Mouse (Mus musculus): Measurements from ENCODE around the gene Pten. TPM values are rescaled to one million over a fixed set of nuclear protein-coding genes. Genes with fewer than 3 reads are reported as not detected.
A peak's percentile ranks its signal among the peaks of the same experiment; 100 is the strongest.
"Not testable (repeated sequence)": the region's sequence is repeated elsewhere in the genome, so short reads cannot be mapped to it uniquely, and the experiment has no call there.

Gene Pten
- total RNA-seq, 2 experiments from 2014 or later = 144 to 149 TPM

DNA sequence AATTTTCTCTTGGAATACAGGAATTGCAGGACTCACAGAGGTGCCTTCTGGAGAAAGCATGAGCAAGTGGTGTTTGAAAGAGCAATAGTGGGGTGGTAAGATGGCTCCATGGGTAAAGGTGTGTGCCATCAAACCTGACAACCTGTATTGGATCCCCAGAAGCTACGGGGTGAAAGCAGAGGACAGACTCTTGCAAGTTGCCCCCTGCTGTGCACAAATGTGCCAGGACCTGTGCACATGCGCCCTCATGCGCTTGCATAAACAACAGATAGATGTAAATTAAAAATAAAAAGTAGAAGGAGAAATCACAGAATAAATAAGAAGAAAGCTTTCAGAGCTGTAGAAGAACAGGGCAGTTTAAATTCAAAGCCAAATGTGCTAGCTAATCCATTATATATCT is 3.9 kb upstream of the Pten start:
- intact Hi-C loops (cut with DNase I) = no loop called here
- DNase-seq = no peak

DNA sequence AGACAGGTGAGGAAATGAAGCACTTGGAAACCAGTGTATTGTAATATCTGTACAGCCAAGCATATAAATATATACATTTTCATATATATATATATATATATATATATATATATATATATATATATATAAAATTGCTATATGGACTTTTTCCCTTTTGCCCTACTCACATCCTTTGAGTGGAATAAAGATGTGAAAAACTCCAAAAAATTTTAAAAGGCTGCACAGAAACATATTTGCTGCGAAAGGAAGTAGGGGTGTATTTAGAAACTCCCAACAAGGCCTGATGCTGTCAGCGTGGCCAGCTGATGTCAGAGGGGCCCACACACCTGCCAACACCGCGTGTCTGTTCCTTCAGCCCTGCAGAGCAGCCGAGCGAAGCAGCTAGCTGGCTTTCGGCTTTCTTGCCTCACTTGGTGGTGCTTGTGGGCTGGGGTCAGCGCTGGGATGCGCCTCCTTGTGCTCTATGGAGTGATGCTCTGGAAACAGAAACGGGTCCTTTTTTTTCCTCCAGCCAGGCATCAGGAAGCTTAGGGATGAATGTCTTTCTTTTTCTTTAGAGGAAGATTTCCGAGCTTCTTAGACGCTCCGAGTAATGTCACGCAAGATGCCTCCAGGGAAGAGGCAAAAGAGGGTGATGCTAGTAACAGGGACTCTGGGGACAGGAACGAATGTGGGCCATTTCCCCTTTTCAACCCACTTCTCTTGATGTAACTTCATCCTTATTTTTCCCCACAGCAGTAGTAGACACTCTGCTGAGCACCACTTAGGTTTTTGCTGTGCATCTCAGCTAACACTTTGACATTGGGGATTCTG is 2.9 kb upstream of the Pten start:
- intact Hi-C loops (cut with DNase I) = no loop called here

DNA sequence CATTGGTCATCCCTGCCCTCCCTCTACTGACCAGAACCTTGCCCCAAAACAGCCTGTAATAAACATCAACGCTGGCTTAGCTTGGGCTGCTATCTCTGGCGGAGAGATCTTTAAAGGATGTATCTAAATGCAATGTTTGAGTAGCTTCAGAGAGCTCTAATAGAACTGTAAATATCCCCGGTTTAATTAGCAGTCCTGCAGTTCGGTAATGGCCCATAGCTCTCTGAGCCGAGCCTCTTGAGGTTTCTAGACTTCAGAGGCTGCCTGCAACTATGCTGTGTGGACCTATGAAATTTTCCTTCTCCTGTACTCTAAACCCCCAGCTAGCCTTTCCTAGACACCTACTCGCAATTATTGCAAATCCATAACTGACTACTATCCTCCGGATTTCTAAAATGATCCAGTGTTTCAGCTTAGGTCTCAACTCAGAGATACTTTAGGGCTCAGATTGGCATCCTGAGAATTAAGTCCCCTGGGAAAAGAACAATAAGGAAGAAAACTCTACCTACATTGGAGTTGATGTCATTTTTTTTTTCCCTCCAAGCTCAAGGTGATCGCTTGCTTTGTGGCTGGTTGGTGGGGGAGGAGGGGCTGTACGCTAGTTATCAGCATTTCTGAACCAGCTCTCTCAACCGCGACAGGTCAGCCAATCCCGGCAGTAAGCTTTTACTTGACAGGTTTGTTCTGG is 2.0 kb upstream of the Pten start:
- DNase-seq = no peak
- intact Hi-C loops (cut with DNase I) = loop anchor here (5.0 kb wide), 1 partner anchor 38 kb away; no protein-coding TSS in a partner anchor

More for the DNA sequence above, 2.9 kb upstream of the Pten start:
- peak; percentile 20 for DNase-seq

DNA sequence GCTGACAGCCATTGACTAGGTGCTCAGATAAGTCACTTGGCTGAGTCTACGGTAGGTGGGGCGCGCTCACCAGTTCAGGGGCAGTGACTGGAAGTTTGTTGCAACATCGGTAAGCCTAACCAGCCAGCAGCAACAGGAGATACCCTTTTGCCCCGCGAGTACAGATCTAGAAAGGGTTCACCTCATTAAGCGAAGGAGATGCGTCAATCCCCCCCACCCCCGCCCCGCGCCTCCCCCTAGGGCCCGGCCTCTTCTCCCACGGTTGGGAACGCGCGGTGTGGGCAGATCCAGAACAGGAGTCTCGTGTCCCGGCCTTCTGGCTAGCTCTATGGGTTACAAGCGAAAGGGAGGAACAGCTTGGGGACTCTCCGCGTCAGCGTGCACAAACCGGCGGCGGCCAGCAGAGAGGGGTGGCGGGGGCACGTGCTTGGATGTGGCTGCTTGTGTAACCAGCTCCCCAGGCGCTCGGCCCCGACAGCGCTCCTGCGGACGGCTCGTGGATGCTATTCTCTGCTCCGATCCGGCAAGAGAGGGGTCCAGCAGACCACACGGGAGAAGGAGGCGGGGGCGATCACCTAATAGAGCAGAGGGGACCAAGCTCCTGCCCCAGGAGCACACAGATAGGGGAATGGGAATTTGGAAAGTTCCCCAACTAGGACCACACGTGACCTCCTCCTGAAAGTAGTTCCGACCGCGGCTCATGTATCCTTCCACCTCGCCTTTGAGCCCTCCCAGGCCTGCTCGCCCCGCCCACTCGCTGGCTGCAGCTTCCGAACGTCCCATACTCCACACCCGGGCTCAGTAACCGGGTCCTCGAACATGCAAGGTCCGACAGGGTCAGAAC is 1.3 kb upstream of the Pten start:
- peak; percentile 98 for DNase-seq
- intact Hi-C loops (cut with DNase I) = loop anchor here (2.0 to 5.0 kb wide), 2 partner anchors 39 to 609 kb away; no protein-coding TSS in a partner anchor

DNA sequence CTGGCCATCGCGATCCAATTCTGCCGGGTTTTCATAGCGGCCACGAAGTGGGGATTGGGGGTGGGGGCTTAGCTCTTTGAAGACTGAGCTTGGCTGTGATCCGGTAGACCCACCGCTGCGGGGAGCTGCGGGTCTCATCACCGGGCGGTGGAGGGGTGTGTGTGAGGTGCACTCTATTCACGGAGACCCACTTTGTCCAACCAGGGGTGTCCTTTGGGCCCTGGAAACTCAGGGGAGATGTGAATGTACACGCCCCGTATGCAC is 729 bp upstream of the Pten start:
- intact Hi-C loops (cut with DNase I) = loop anchor here (2.0 to 5.0 kb wide), 2 partner anchors 39 to 608 kb away; no protein-coding TSS in a partner anchor
- DNase-seq = peak; percentile 67

DNA sequence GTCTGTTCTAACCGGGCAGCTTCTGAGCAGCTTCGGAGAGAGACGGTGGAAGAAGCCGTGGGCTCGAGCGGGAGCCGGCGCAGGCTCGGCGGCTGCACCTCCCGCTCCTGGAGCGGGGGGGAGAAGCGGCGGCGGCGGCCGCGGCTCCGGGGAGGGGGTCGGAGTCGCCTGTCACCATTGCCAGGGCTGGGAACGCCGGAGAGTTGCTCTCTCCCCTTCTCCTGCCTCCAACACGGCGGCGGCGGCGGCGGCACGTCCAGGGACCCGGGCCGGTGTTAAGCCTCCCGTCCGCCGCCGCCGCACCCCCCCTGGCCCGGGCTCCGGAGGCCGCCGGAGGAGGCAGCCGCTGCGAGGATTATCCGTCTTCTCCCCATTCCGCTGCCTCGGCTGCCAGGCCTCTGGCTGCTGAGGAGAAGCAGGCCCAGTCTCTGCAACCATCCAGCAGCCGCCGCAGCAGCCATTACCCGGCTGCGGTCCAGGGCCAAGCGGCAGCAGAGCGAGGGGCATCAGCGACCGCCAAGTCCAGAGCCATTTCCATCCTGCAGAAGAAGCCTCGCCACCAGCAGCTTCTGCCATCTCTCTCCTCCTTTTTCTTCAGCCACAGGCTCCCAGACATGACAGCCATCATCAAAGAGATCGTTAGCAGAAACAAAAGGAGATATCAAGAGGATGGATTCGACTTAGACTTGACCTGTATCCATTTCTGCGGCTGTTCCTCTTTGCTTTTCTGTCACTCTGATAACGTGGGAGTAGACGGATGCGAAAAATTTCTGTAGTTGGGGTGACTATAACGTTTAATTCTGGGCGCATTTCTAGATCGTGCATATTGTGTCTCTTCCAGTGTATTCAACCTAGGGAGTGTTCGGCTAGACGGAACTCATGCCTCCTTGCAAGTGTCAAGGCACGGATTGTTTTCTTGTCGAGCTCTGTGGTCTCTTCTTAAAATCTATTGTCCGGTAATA is 815 bp downstream of the Pten start:
- intact Hi-C loops (cut with DNase I) = loop anchor here (2.0 to 5.0 kb wide), 3 partner anchors 41 to 607 kb away; no protein-coding TSS in a partner anchor
- peak; percentile 61 for DNase-seq

DNA sequence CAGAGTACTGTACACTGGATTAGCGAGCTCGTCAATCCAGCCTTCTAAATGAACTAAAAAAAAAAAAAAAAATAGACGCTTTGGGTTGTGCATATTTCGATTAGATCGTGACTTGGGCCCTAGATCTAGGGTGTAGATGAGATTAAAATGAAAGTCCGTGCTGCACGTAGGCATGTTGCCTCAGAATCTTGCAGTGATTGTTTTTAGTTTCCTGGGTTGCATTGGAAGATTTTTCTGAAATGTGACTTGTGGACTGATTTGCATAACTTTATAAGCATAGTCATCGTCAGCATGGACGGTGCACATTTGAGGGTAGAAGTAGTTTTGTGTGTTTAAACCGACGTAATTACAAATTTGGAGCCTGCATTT is 1.5 kb downstream of the Pten start:
- DNase-seq = no peak
- intact Hi-C loops (cut with DNase I) = loop anchor here (2.0 to 5.0 kb wide), 2 partner anchors 41 to 466 kb away; no protein-coding TSS in a partner anchor

DNA sequence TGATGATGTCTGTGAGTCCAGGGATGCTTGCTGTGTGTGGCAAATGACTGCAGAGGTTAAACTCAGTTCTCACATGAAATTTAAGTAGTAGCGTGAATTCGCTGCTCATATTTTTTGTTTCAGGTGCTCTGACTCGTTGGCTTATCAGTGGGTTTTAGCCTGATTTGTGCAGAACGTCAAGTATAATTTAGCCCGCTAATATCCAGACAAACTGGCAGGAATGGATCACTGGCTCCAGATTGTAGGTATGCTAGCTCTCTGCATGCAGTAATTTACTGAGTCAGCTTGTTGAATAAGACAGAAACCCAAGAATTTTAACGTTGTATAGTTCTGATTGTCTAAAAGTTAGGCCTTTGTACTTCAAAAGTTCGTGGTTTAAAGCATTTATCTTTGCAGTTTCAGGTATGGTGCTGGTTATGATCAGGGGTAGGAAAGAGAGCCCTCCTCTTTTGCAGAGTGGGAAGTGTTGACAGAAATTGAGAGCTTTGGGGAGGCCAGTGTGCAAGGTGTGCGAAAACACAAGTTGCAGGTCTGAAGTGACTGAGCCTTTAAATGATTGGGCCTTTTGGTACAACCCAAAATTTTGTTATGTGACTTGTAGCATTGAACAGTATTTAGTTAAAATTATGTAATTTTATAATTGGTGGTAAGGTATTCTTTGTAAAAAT is 2.2 kb downstream of the Pten start:
- DNase-seq = no peak
- intact Hi-C loops (cut with DNase I) = loop anchor here (2.0 to 5.0 kb wide), 2 partner anchors 42 to 465 kb away; no protein-coding TSS in a partner anchor

DNA sequence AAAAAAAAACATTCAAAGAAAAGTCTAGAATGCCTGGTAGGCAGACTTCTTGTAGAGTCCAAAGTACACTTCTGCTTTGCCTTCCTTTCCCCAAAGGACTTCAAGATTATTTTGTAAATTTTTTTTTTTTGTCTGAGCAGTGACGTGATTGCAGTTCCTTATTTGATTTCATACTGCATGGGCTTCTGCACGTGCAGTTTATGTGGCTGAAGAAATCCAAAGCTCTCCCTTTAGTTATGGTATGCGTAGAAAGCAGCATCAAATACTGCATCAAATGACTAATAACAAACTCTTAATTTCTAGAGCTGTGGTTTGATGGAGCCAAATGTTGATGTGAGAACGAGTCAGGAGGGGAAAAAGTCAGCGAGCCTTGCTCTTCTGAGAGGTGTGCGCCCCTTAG is 3.2 kb downstream of the Pten start:
- DNase-seq = no peak

DNA sequence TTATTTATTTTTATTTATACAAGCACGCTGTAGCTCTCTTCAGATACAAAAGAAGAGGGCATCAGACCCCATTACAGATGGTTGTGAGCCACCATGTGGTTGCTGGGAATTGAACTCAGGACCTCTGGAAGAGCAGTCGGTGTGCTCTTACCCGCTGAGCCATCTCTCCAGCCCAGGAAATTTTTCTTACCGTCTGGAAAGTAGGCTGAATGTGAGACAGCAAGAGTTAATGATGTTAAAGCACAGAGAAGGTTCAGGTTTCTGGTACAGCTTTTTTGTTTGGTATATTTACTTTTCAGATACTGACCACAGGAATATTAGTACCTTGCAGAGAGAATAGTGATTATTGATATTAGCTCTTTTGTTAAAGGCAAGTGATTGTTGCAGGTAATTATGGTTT is 3.9 kb downstream of the Pten start:
- no peak for DNase-seq
- intact Hi-C loops (cut with DNase I) = no loop called here

More for the DNA sequence above, 3.2 kb downstream of the Pten start:
- intact Hi-C loops (cut with DNase I) = no loop called here

DNA sequence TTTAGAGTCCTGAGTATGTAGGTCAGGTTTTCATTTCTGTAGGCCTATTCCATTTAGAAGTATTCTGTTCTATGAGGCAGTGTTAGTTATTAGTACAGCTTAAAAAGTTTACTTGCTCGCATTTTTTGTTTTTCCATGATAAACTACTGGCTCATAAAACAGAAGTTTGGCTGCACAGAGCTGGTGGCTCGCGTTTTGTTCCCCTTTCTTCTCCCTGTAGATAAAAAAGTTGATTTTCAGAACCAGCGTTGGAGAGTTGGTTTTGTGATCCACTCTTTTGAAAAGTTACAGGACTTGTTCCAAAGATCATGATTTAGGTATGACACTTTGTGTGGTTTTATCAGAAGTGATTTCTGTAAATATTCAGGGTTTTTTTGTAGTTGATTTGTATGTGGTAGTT is 5.2 kb downstream of the Pten start:
- no peak for DNase-seq
- intact Hi-C loops (cut with DNase I) = no loop called here

DNA sequence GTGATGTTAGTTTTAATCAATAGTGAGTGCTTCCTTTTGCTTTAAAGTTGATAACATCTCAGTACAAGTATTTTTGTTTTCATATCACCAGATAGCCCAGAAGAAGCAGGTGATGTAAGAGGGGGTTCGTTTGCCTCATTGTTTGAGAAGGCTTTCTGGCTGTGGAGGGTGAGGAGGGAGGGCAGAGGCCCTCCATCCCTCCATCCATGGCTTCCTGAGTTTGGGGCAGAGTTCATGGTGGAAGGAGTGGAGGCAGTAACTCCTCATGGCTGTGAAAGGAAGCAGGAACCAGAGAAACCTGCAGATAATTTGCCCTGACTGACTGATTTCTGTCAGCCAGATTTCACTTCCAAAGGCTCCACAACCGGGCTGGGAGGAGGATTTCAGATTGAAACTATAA is 21.1 kb downstream of the Pten start:
- no peak for DNase-seq
- intact Hi-C loops (cut with DNase I) = no loop called here

DNA sequence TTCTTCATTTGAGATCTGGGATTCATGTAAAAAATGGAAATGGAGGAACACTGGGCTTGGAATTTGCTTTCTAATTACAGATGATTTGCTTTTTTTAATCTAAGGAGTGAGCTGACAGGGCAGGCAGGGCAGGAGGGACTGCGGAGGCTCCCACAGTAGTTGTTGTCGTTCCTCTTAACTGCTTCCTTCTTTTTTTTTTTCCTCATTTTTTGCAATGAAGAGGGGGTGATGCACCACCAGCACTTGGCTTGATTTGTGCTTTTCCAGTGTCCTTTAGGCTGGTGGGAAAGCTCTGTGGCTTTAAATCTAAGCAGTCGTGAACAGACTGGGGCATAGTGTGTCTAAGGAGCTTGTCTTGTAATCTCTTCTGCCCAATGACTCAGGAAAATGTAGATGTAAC is 21.8 kb downstream of the Pten start:
- no peak for DNase-seq
- intact Hi-C loops (cut with DNase I) = no loop called here

DNA sequence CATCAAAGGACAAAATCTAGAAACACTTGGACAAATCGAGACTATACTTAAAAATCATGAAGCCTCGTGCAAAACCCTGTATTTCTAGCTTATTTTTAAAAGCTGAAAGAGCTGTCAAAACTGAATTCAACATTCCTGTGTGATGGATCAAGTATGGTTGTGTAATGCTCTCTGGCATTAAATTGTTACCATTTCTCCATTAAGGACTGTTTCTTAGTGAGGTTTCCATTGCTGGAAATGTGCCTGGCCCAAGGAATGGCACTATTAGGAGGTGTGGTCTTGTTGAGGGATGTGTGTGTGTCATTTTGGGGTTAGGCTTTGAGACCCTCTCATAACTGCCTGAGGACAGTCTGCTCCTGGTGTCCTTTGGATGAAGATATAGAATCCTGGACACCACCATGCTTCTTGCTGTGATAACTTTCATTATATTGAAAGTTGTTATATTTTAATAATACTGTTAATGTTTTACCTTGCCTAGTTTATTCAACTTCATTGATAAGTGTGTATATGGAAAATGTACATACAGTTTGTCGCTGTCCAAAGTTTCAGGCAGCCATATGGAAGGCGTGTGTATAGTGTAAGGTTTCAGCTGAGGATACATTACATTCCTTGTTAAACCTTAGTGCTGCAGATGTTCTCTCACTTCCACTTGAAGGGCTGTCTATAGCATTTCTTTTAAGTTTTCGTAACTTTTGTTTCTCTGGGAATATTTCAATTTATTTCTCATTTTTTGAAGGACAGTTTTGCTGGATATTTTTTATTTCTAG is 24.2 kb downstream of the Pten start:
- intact Hi-C loops (cut with DNase I) = no loop called here
- DNase-seq = no peak

DNA sequence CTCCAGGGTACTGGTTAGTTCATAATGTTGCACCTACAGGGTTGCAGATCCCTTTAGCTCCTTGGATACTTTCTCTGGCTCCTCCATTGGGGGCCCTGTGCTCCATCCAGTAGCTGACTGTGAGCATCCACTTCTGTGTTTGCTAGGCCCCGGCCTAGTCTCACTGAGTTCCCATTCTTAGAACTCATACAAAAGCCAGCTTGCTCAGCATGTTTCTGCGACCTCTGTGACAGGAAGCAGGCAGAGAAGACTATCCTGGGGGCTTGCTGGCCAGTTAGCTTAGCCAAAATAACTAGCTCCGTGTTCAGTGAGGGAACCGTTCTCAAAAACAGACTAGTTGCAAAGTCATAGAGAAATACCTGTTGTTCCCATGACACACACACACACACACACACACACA is 30.1 kb downstream of the Pten start:
- DNase-seq; intact Hi-C loops (cut with DNase I): not testable (repeated sequence)

DNA sequence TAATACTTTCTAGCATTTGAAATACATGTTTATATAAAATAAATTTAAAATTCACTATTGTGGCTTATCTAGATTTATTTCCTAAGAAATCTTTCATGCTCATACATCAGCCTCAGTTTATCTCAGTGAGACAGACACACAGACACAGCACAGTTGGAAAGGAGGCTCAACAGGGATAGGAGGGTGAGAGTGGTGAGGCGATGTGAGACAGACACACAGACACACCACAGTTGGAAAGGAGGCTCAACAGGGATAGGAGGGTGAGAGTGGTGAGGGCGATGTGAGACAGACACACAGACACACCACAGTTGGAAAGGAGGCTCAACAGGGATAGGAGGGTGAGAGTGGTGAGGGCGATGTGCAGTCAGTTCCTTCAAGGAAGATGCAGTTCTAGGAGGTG is 30.7 kb downstream of the Pten start:
- intact Hi-C loops (cut with DNase I); DNase-seq: not testable (repeated sequence)

DNA sequence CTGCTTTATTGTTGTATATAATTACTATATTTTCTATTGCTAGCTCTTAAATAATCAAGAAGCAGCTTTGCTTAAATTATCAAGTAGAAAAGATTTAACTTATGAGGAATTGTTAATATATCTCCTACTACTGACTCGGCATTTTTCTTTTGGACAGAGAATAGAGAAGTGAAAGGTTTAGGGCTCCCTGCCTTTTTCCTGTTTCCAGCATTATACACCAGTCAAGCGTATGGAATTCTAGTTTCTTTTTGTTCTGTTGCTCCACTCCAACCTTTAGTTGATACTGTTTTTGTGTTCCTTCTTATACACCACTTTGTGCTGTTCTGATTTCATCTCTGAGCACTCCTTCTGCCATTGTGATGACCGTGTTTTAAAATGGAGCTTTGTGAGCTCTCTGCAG is 32.2 kb downstream of the Pten start:
- no peak for DNase-seq
- intact Hi-C loops (cut with DNase I) = no loop called here

DNA sequence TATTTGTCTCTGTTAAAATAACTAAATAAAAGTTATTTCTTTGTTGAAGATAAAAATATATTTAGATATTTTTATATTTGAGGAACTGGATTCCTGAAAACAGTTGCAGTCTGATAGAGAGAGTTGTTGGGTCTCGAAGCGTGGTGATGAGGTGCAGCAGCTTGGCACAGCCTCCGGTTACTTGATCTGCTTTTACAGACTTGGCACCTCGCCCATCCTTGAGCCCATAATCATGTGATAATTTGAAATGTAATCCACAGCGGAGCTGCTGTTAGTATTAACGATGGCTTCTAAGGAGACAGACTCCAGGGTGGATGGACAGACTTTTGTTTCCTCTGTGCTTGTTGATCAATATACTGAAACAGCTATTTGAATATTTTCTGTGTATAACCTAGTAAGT is 35.3 kb downstream of the Pten start:
- intact Hi-C loops (cut with DNase I) = no loop called here
- peak; percentile 88 for DNase-seq

DNA sequence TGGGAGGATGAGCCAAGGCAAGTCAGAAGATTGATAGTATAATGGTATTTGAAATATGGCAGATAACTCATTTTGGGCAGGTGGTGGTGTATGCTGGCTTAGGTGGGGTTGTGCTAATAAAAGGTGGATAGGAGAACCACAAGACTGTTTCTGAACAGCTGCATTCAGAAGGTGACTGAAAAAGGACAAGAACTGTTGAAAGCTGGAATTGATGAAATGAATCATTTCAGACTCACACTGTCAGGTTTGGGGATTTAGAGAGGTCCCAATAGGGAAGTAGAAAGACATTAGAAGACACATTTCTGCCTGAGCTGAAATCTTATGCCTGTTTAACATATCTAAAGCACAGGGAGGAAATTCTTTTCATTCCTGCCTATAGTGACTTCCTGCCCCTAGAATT is 36.6 kb downstream of the Pten start:
- intact Hi-C loops (cut with DNase I) = no loop called here
- no peak for DNase-seq
